Mouse (Mus musculus): ENCODE results near the gene Adat3. TPM values are rescaled to one million over a fixed set of nuclear protein-coding genes. Genes with fewer than 3 reads are reported as not detected.
"Not testable (repeated sequence)": the region's sequence is repeated elsewhere in the genome, so short reads cannot be mapped to it uniquely, and the experiment has no call there.

Gene Adat3
- polyA plus RNA-seq, 1 experiment from 2014 or later = 6.4 TPM

DNA sequence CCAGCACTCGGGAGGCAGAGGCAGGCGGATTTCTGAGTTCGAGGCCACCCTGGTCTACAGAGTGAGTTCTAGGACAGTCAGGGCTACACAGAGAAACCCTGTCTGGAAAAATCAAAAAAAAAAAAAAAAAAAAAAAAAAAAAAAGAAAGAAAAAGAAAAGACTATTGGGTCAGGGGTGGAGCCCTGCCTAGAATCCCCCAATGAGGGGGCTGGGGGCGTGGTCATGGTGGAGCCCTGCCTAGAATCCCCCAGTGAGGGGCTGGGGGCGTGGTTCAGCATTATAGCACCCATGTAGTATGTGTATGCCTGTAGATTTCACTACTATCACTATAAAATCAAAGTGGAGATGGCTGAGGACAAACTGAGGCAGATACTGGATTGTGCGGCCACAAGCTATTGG lies 47.2 kb downstream of the Adat3 start:
- Histone ChIP-seq H3K36me3 (peaks cover 49% of the 10 kb centered on the region), H3K4me1 (replicated peaks) (peaks cover 30% of the 10 kb centered on the region)
- not testable (repeated sequence) for ATAC-seq (ENCODE audit: low FRiP score); H3K27ac ChIP-seq; H3K4me3 ChIP-seq; H3K9me3 ChIP-seq; H3K27me3 ChIP-seq; H3K4me2 ChIP-seq; H3K9ac ChIP-seq
- WGBS = 86% methylated on average over 6 of the region's 6 CpGs

DNA sequence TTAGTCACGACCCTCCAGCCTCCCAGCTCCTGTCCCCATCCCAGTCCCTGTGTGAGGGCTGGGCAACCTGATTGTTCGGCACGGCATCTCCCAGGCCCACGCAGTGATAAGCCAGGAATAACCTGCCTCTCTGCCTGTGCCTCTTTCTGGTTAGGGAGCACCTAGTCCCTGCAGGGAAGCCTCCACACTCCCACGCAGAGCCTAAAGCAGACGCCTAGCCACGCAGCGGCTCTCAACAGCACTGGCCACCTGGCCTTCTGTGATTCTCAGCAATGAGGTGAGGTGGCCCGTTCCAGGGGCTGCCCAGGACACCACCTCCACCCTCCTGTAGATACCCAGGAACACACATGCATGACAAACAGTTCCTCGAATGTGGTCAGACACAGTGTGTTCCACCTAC lies 47.7 kb downstream of the Adat3 start:
- 94% methylated on average over 10 of the region's 10 CpGs for WGBS
- ATAC-seq (ENCODE audit: low FRiP score) = no peak
- Histone ChIP-seq H3K4me3 (no peak overlapping the region), H3K9ac (no peak overlapping the region), H3K27ac (no peak overlapping the region), H3K4me2 (no peak overlapping the region), H3K4me1 (replicated peaks) (peaks cover 35% of the 10 kb centered on the region), H3K27me3 (no peaks in the 10 kb centered on the region), H3K36me3 (peaks cover 44% of the 10 kb centered on the region), H3K9me3 (no peaks in the 10 kb centered on the region)

DNA sequence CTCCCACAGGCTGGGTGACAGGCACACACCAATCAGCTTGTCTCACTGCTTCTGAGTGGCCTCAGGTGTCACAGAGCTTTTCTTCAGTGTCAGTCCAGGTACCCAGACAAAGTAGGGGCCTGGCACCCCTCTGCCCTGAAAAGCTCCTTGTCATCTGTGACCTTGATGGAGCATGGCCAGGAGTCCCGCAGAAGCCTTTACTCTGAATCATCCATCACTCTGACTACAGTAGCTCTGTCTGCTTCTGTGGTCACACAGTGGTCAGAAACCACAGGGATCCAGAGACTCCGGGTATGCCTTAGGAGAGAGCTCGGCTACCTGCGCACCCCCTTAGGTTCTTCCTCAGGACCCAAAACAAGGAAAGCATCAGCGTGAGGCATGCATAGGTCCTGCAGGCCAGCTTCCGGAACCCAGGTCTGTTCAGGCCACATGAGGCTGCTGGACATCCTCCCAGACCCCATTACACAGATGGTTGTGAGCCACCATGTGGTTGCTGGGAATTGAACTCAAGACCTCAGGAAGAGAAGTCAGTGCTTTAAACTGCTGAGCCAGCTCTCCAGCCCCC lies 50.6 kb downstream of the Adat3 start:
- no peaks in the 10 kb centered on the region for H3K27me3 ChIP-seq
- ATAC-seq (ENCODE audit: low FRiP score) = no peak
- H3K9ac ChIP-seq = 0 out of 2 replicates have a peak overlapping the region, but pooled peaks have one; percentile 11

DNA sequence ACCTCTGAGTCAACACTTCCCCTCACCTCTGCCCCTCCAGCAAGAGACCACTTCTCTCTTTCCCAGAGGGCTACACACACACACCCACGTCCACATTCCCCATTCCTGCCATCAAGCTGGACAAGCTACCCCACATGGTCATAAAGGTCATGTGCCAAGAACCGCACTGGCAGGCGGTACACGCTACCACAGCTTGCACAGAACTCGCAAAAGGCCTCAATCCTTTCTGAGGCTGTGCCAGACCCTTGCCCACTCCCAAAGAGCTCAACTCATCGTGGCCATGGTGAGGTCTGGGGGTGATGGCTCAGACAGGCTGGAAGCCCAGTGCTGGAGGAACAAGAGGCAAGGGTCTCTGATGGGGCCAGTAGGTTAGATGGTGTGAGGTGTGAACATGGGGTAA lies 52.2 kb downstream of the Adat3 start:
- Histone ChIP-seq H3K9ac (peak overlapping the region; percentile 94), H3K4me1 (replicated peaks) (peaks cover 44% of the 10 kb centered on the region), H3K4me2 (peak overlapping the region; percentile 77), H3K27me3 (no peaks in the 10 kb centered on the region), H3K27ac (no peak overlapping the region), H3K9me3 (no peaks in the 10 kb centered on the region), H3K4me3 (peak overlapping the region; percentile 70), H3K36me3 (peaks cover 6% of the 10 kb centered on the region; the same call in 1 of the 2 replicates)
- WGBS = 90% methylated on average over 6 of the region's 6 CpGs
- ATAC-seq (ENCODE audit: low FRiP score) = no peak

More for the DNA sequence above, 50.6 kb downstream of the Adat3 start:
- 85% methylated on average over 6 of the region's 6 CpGs for WGBS
- Histone ChIP-seq H3K27ac (no peak overlapping the region), H3K4me3 (no peak overlapping the region), H3K9me3 (no peaks in the 10 kb centered on the region), H3K4me2 (no peak overlapping the region), H3K4me1 (replicated peaks) (peaks cover 47% of the 10 kb centered on the region), H3K36me3 (peaks cover 18% of the 10 kb centered on the region)

DNA sequence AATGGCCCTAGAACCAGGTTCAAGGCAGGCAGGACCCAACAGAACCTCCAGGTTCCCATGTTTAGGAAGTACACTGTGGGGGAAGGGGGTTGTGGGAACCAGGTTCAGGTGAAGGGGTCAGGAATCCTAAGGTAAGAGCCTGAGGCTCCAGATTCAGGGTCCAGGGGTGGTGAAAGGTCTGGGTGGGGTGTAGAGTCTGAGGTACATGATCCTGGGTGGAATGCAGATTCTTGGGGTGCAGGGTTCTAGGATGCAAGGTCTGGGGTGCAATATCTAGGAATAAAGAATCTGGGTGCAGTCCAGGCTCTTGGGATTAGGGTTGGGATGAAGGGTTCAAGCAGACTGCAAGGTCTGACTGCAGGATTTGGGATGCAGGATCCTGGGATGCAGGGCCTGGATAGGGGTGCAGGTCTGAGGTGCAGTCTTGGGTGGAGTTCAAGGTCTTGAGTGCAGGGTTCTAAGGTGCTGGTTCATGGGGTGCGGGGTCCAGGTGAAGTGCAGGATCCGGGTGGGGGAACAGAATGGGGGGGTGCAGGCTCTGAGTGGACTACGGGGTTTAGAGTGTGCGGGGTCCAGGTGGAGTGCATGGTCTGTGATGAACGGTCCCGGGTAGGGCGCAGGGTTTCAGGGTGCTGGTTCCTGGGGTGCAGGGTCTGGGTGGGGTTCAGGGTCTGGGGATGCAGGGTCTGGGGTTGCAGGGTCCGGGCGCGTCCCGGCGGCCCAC lies 52.9 kb downstream of the Adat3 start:
- H3K27me3 ChIP-seq = no peaks in the 10 kb centered on the region
- ATAC-seq (ENCODE audit: low FRiP score) = peak; percentile 69
- H3K4me2 ChIP-seq = peak overlapping the region; percentile 77
- peaks cover 6% of the 10 kb centered on the region; the same call in 1 of the 2 replicates for H3K36me3 ChIP-seq
- H3K4me1 ChIP-seq (replicated peaks) = peaks cover 44% of the 10 kb centered on the region
- no peaks in the 10 kb centered on the region for H3K9me3 ChIP-seq
- H3K4me3 ChIP-seq = peak overlapping the region; percentile 70
- 8% methylated on average over 12 of the region's 12 CpGs for WGBS
- peak overlapping the region; percentile 94 for H3K9ac ChIP-seq
- peak overlapping the region; percentile 90 for H3K27ac ChIP-seq

DNA sequence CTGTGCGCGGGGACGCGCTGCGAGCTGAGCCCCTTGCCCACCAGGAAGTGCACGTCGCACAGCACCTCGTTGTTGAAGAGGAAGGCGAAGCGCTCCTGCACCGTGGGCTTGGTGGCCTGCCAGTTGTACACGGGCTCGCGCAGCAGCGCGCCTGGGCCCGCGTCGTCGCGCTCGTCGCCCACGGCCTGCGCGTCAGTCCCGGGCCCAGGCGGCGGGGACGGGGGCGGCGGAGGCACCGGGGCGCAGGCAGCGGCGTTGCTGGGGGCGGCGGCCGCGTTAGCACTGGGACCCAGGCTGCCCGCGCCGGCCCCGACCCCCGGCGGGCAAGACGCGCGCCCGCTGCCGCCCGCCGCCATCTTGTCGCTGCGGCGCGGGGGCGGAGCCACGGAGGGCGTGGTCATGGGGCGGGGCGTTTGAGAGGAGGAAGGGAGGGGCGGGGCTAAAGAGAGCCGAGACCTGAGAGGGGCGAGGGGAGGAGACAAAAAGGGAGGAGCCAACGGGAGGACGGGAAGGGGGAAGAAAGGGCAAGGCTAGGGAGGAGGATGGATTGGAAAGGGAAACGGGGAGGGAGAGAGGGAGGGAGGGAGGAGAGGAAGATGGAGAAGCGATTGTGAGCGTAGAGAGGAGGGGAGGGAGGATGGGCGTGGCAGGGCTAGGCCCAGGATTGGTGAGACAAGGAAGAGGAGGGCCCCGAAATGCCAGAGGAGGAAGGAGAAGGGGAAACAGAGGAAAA lies 53.6 kb downstream of the Adat3 start:
- WGBS = 1% methylated on average over 68 of the region's 72 CpGs
- Histone ChIP-seq H3K4me1 (replicated peaks) (peaks cover 44% of the 10 kb centered on the region), H3K4me2 (peak overlapping the region; percentile 77), H3K9ac (peak overlapping the region; percentile 94), H3K9me3 (no peaks in the 10 kb centered on the region), H3K36me3 (peaks cover 6% of the 10 kb centered on the region; the same call in 1 of the 2 replicates), H3K27ac (peak overlapping the region; percentile 93), H3K27me3 (no peaks in the 10 kb centered on the region), H3K4me3 (peak overlapping the region; percentile 70)
- ATAC-seq (ENCODE audit: low FRiP score) = peak; percentile 78

DNA sequence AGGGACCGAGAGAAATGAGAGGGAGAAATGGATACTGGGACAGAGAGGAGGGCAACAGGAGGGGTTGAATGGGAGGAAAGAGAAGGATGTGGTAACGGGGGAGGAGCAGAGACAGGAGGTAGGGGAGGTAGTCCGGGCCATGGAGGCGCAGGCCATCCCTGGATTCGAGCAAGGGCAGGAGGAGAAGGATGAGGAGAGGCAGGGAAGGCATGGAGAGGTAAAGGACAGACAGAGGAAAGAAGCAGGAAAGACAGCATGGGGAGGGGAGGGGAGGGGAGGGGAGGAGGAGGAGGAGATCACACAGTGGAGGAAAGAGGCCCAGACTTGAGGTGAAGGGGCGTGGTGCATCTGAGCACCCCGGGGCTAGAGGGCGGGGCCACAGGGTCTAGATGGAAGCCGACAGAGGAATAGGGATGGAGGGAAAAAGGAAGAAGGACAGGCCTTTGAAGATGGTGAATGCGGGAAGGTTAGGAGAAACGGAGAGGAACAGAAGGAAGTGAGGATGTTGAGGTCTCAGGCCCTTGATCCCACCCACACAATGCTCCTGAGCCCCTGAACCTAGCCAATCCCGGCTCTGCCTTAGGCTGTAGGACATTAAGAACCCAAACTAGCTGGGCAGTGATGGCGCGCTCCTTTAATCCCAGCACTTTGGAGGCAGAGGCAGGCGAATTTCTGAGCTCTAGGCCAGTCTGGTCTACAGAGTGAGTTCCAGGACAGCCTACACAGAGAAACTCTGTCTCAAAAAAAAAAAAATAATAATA lies 54.4 kb downstream of the Adat3 start, which contains the start of gene Btbd2:
Gene Btbd2 (minus strand): TSS at position 209 of the 761 bp plus-strand sequence.
- WGBS = 23% methylated on average over 13 of the region's 15 CpGs

More for the DNA sequence above, 54.4 kb downstream of the Adat3 start, which contains the start of gene Btbd2:
- peak within 1 kb of the TSS; percentile 94 for H3K9ac ChIP-seq
- H3K4me3 ChIP-seq = peak within 1 kb of the TSS; percentile 70
- no peaks in the 10 kb centered on the region for H3K27me3 ChIP-seq
- H3K4me2 ChIP-seq = peak within 1 kb of the TSS; percentile 77
- peak; percentile 44; the same call in 1 of the 2 replicates for ATAC-seq (ENCODE audit: low FRiP score)
- peaks cover 4% of the 10 kb centered on the region; the same call in 1 of the 2 replicates for H3K36me3 ChIP-seq
- peaks cover 44% of the 10 kb centered on the region for H3K4me1 ChIP-seq (replicated peaks)
- H3K27ac ChIP-seq = peak within 1 kb of the TSS; percentile 93
- no peaks in the 10 kb centered on the region for H3K9me3 ChIP-seq

Small RNAs within 50 kb of the gene (microRNA-seq; reads per million reads assigned to microRNA genes)
- gene Mir6912 = not detected

Other genes with a start within 250 kb of the Adat3 start
- gene Plk5, start 246.4 kb upstream of the Adat3 start, polyA plus RNA-seq (2015; fragmentation: Nextera tagmentation; extraction: Ambion mirVana) = 1.2 and 1.7 TPM in 2 replicates
- 14.8 and 16.5 TPM in 2 replicates for gene Mex3d, start 215.2 kb upstream of the Adat3 start, polyA plus RNA-seq (2015; fragmentation: Nextera tagmentation; extraction: Ambion mirVana)
- 230 TPM in 2 replicates for gene Mbd3, start 203.3 kb upstream of the Adat3 start, polyA plus RNA-seq (2015; fragmentation: Nextera tagmentation; extraction: Ambion mirVana)
- 575 and 577 TPM in 2 replicates for gene Uqcr11, start 196.1 kb upstream of the Adat3 start, polyA plus RNA-seq (2015; fragmentation: Nextera tagmentation; extraction: Ambion mirVana)
- gene Tcf3, start 169.2 kb upstream of the Adat3 start, polyA plus RNA-seq (2015; fragmentation: Nextera tagmentation; extraction: Ambion mirVana) = 60.9 and 62.5 TPM in 2 replicates
- 2.1 and 2.5 TPM in 2 replicates for gene Onecut3, start 108.0 kb upstream of the Adat3 start, polyA plus RNA-seq (2015; fragmentation: Nextera tagmentation; extraction: Ambion mirVana)
- gene Atp8b3, start 63.8 kb upstream of the Adat3 start, polyA plus RNA-seq (2015; fragmentation: Nextera tagmentation; extraction: Ambion mirVana) = 1.2 and 1.3 TPM in 2 replicates
- gene Rexo1, start 41.3 kb upstream of the Adat3 start, polyA plus RNA-seq (2015; fragmentation: Nextera tagmentation; extraction: Ambion mirVana) = 28.8 and 31.3 TPM in 2 replicates
- gene Klf16, start 25.6 kb upstream of the Adat3 start, polyA plus RNA-seq (2015; fragmentation: Nextera tagmentation; extraction: Ambion mirVana) = 4.6 and 4.9 TPM in 2 replicates
- gene Abhd17a, start 12.5 kb upstream of the Adat3 start, polyA plus RNA-seq (2015; fragmentation: Nextera tagmentation; extraction: Ambion mirVana) = 93.8 and 96.2 TPM in 2 replicates
- 65.1 and 67.5 TPM in 2 replicates for gene Scamp4, start within 50 bp of the Adat3 start, polyA plus RNA-seq (2015; fragmentation: Nextera tagmentation; extraction: Ambion mirVana)
- 3.1 and 3.3 TPM in 2 replicates for gene Gm49322, start 3.1 kb downstream of the Adat3 start, polyA plus RNA-seq (2015; fragmentation: Nextera tagmentation; extraction: Ambion mirVana)
- 98.5 and 102 TPM in 2 replicates for gene Csnk1g2, start 20.0 kb downstream of the Adat3 start, polyA plus RNA-seq (2015; fragmentation: Nextera tagmentation; extraction: Ambion mirVana)
- 75.7 and 77.8 TPM in 2 replicates for gene Btbd2, start 54.2 kb downstream of the Adat3 start, polyA plus RNA-seq (2015; fragmentation: Nextera tagmentation; extraction: Ambion mirVana)
- gene Mknk2, start 75.2 kb downstream of the Adat3 start, polyA plus RNA-seq (2015; fragmentation: Nextera tagmentation; extraction: Ambion mirVana) = 55.4 and 56.2 TPM in 2 replicates
- gene Mob3a, start 99.1 kb downstream of the Adat3 start, polyA plus RNA-seq (2015; fragmentation: Nextera tagmentation; extraction: Ambion mirVana) = 51.8 and 56.8 TPM in 2 replicates
- 36.4 and 42.8 TPM in 2 replicates for gene Izumo4, start 99.3 kb downstream of the Adat3 start, polyA plus RNA-seq (2015; fragmentation: Nextera tagmentation; extraction: Ambion mirVana)
- gene Ap3d1, start 139.4 kb downstream of the Adat3 start, polyA plus RNA-seq (2015; fragmentation: Nextera tagmentation; extraction: Ambion mirVana) = 100 and 101 TPM in 2 replicates
- gene Dot1l, start 152.3 kb downstream of the Adat3 start, polyA plus RNA-seq (2015; fragmentation: Nextera tagmentation; extraction: Ambion mirVana) = 18.9 and 19.4 TPM in 2 replicates
- 55.9 and 61.6 TPM in 2 replicates for gene Sf3a2, start 195.3 kb downstream of the Adat3 start, polyA plus RNA-seq (2015; fragmentation: Nextera tagmentation; extraction: Ambion mirVana)
- 128 and 132 TPM in 2 replicates for gene Plekhj1, start 195.7 kb downstream of the Adat3 start, polyA plus RNA-seq (2015; fragmentation: Nextera tagmentation; extraction: Ambion mirVana)
- gene Amh, start 202.4 kb downstream of the Adat3 start, polyA plus RNA-seq (2015; fragmentation: Nextera tagmentation; extraction: Ambion mirVana) = 0.22 TPM in 1 of 2 replicates, not detected in the other
- 0.56 and 0.95 TPM in 2 replicates for gene Jsrp1, start 210.6 kb downstream of the Adat3 start, polyA plus RNA-seq (2015; fragmentation: Nextera tagmentation; extraction: Ambion mirVana)
- gene Oaz1, start 223.8 kb downstream of the Adat3 start, polyA plus RNA-seq (2015; fragmentation: Nextera tagmentation; extraction: Ambion mirVana) = 1,227 and 1,240 TPM in 2 replicates
- gene Lingo3, start 241.2 kb downstream of the Adat3 start, polyA plus RNA-seq (2015; fragmentation: Nextera tagmentation; extraction: Ambion mirVana) = 3.4 and 3.5 TPM in 2 replicates

Data from hindbrain, embryonic 13.5 days (tissue).